Mouse (Mus musculus) liver, embryonic 14.5 days (tissue): ENCODE measurements around the gene Klhl9.

Experiments used
- CTCF ChIP-seq: IDR thresholded peaks from 2 replicates; pipeline ENCODE4 v1.5.1; 2016; ENCODE audit warnings: antibody characterized with exemption, low read depth, control low read depth
- EP300 ChIP-seq: IDR thresholded peaks from 2 replicates; pipeline ENCODE4 v1.6.1; 2016; ENCODE audit warnings: antibody characterized with exemption, low read depth

- TF ChIP-seq CTCF (no peak), EP300 (no peak)
Measured at GRCm38 (mm10) chr4:88749926-88750325, 27.7 kb upstream of the Klhl9 start.
